Mouse (Mus musculus) heart, adult 2 months (tissue): ENCODE measurements around the gene Pgm5. TPM values are rescaled to one million over a fixed set of nuclear protein-coding genes. Genes with fewer than 3 reads are reported as not detected.

Source experiments
- DNase-seq, 2 experiments: peaks; one replicate each; pipeline ENCODE4 v3.0.0; 2021
- H3K27ac ChIP-seq: fragments of 200-600 bp; 2 replicates; pipeline ENCODE4 v1.8.1; 2022
- H3K27me3 ChIP-seq: fragments of 200-500 bp; 2 replicates; pipeline ENCODE4 v1.6.1; 2012; ENCODE audit warnings: mild to moderate bottlenecking, low read length, inconsistent platforms, mixed read lengths; ENCODE audit not compliant: control insufficient read depth, insufficient read depth
- H3K36me3 ChIP-seq: fragments of 200-500 bp; 2 replicates; pipeline ENCODE4 v1.6.1; 2012; ENCODE audit warnings: low read length, inconsistent platforms; ENCODE audit not compliant: control insufficient read depth, insufficient read depth
- H3K4me1 ChIP-seq: fragments of 200-500 bp; 2 replicates; pipeline ENCODE4 v1.6.1; 2011; ENCODE audit warnings: low read length; ENCODE audit not compliant: control insufficient read depth, insufficient read depth
- H3K4me3 ChIP-seq: fragments of 200-600 bp; 2 replicates; pipeline ENCODE4 v1.8.1; 2022
- H3K79me2 ChIP-seq: fragments of 200-500 bp; replicated peaks from 2 replicates; pipeline ENCODE4 v1.6.1; 2012; ENCODE audit warnings: mild to moderate bottlenecking, inconsistent platforms, low read length, moderate library complexity, mixed read lengths; ENCODE audit not compliant: control insufficient read depth, insufficient read depth
- H3K9ac ChIP-seq: fragments of 200-500 bp; 2 replicates; pipeline ENCODE4 v1.6.1; 2012; ENCODE audit warnings: low read depth, mild to moderate bottlenecking, control low read depth, inconsistent platforms, low read length, mixed read lengths
- CTCF ChIP-seq: fragments of 200-600 bp; IDR thresholded peaks from 2 replicates; pipeline ENCODE4 v1.8.1; 2022; ENCODE audit warnings: antibody characterized with exemption, mild to moderate bottlenecking, moderate library complexity
- EP300 ChIP-seq: fragments of 200-500 bp; IDR thresholded peaks from 2 replicates; pipeline ENCODE4 v1.6.1; 2011; ENCODE audit warnings: low read depth, low read length, control low read depth; ENCODE audit not compliant: insufficient read depth
- POLR2A ChIP-seq: fragments of 200-500 bp; IDR thresholded peaks from 2 replicates; pipeline ENCODE4 v1.6.1; 2011; ENCODE audit warnings: mild to moderate bottlenecking, low read depth, low read length, control low read depth; ENCODE audit not compliant: insufficient read depth
- WGBS: fragments of 180-500 bp; shearing (Covaris S2); methylation state at CpG from one replicate; pipeline ENCODE4 v1.1.7; 2018; 5-methylcytosine and 5-hydroxymethylcytosine counted together
- intact Hi-C: fragments of 180-260 bp; cut with DNase I; formaldehyde crosslinking; loops from one replicate; pipeline ENCODE4 v1.15.1; 2025
- polyA plus RNA-seq: library from polyadenylated mRNA; depleted of rRNA; stranded (reverse); fragments of >200 nt; gene quantifications from 2 replicates; pipeline ENCODE4 v1.2.3, GENCODE M21; 2012
- total RNA-seq, 2 experiments: library from RNA; stranded (reverse); gene quantifications; 2 replicates each; pipeline ENCODE4 v1.2.3; 2021

Gene Pgm5
- total and polyA plus RNA-seq, 3 experiments: 48.6 to 103 (median 93.8) TPM

- intact Hi-C loops: no loop called here
- WGBS: 83% methylated on average over 8 of the region's 8 CpGs
- H3K9ac ChIP-seq: no peak overlapping the region
- H3K27me3 ChIP-seq: no peaks in the 10 kb centered on the region
- peaks cover 2% of the 10 kb centered on the region; the same call in 1 of the 2 replicates for H3K4me1 ChIP-seq
- no peak overlapping the region for H3K4me3 ChIP-seq
- TF ChIP-seq POLR2A: no peak
- TF ChIP-seq EP300: no peak
- TF ChIP-seq CTCF: no peak
- no peak overlapping the region for H3K27ac ChIP-seq
- no peaks in the 10 kb centered on the region for H3K79me2 ChIP-seq
- DNase-seq: no peak
- no peaks in the 10 kb centered on the region for H3K36me3 ChIP-seq
Measured at GRCm38 (mm10) chr19:24650428-24650827, 211.2 kb downstream of the Pgm5 start.

DNA sequence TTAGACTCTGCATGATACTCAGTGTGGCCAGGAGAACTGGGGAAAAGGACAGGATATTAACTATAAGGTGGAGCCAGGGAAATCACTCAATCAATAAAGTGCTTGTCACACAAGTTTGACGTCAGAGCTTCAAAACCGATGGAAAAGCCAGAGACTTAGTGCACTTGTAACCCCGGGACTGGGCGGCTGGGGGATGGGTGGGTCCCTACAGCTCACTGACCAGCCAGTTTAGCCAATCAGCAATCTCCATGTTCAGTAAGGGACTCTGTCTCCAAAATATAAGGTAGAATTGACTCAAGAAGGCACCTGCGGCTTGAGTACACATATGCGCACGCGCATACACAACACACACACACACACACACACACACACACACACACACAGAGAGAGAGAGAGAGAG is 213.6 kb downstream of the Pgm5 start:
- no peaks in the 10 kb centered on the region for H3K79me2 ChIP-seq
- TF ChIP-seq CTCF (no peak), EP300 (no peak), POLR2A (no peak)
- no peak overlapping the region for H3K4me3 ChIP-seq
- DNase-seq: no peak
- WGBS: 85% methylated on average over 8 of the region's 8 CpGs
- intact Hi-C loops: no loop called here
- H3K27me3 ChIP-seq: no peaks in the 10 kb centered on the region
- no peak overlapping the region for H3K9ac ChIP-seq
- H3K4me1 ChIP-seq: no peaks in the 10 kb centered on the region
- no peaks in the 10 kb centered on the region for H3K36me3 ChIP-seq
- H3K27ac ChIP-seq: no peak overlapping the region

DNA sequence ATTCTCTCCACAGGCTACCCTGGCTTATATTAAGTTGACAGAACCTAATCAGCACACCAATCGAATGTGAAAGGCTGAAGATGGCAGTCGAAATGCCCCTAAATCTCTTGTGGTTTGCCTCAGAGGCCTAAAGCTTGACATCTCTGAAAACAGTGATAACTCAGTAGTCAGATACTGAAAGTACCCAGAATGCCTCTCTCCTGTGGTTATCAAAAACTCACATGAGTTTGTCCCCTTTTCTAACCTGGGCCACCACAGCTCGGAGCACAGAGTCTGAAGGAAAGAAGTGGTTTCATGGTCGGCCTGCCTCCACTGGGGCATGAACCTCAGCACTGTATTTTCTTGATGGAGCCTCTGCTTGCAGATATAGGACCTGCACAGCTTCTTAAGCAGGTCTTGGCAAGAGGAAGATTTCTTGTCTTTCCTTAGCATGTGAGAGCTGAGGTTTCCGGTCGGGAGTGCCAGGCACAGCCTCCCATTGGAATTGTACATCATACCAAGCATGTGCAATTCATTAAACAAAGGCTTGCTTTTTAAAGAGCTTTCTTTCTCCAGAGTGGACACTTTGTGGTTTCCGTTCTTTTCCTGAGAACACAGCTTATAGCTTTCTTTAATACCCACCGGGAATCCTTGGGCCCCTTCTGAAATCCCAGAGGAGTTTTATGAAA is 215.4 kb downstream of the Pgm5 start:
- no peak overlapping the region for H3K9ac ChIP-seq
- no peak overlapping the region for H3K27ac ChIP-seq
- no peaks in the 10 kb centered on the region for H3K36me3 ChIP-seq
- H3K79me2 ChIP-seq: no peaks in the 10 kb centered on the region
- H3K4me3 ChIP-seq: no peak overlapping the region
- intact Hi-C loops: no loop called here
- peak in 1 of 2 experiments; percentile 14 for DNase-seq
- no peaks in the 10 kb centered on the region for H3K27me3 ChIP-seq
- no peaks in the 10 kb centered on the region for H3K4me1 ChIP-seq
- TF ChIP-seq POLR2A (no peak), EP300 (no peak), CTCF (no peak)
- WGBS: 74% methylated on average over 8 of the region's 8 CpGs

GRCm38 (mm10) chr19:24644971-24645370 is 216.7 kb downstream of the Pgm5 start:
- Histone ChIP-seq H3K4me1 (no peaks in the 10 kb centered on the region), H3K4me3 (no peak overlapping the region), H3K36me3 (no peaks in the 10 kb centered on the region), H3K27me3 (no peaks in the 10 kb centered on the region), H3K27ac (no peak overlapping the region), H3K9ac (no peak overlapping the region), H3K79me2 (no peaks in the 10 kb centered on the region)
- no peak for TF ChIP-seq POLR2A
- TF ChIP-seq CTCF: no peak
- TF ChIP-seq EP300: no peak
- intact Hi-C loops: no loop called here
- DNase-seq: peak; percentile 21 to 29
- 59% methylated on average over 10 of the region's 10 CpGs for WGBS

DNA sequence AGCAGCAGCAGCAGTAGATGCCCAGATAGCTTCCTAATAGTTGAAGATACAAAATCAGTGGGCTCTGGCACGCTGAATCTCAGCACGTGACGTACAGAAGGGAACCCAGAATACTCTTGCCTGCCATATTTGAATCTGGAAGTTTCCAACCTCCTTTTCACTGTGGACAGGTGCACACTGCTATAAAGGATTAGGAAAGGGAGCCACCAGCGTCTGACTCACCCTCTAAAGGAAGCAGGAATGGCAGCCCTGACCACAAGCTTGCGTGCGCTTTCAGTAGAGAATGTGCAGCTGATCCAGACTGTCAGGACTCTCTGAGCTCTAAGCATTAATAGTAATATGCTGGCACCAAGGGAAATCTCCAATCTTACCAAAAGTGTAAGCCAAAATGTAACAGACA is 220.7 kb downstream of the Pgm5 start:
- TF ChIP-seq POLR2A (no peak), EP300 (no peak), CTCF (no peak)
- WGBS: 87% methylated on average over 6 of the region's 6 CpGs
- Histone ChIP-seq H3K4me1 (no peaks in the 10 kb centered on the region), H3K4me3 (no peak overlapping the region), H3K27me3 (no peaks in the 10 kb centered on the region), H3K27ac (no peak overlapping the region), H3K36me3 (no peaks in the 10 kb centered on the region), H3K9ac (no peak overlapping the region), H3K79me2 (no peaks in the 10 kb centered on the region)
- intact Hi-C loops: no loop called here
- DNase-seq: no peak

DNA sequence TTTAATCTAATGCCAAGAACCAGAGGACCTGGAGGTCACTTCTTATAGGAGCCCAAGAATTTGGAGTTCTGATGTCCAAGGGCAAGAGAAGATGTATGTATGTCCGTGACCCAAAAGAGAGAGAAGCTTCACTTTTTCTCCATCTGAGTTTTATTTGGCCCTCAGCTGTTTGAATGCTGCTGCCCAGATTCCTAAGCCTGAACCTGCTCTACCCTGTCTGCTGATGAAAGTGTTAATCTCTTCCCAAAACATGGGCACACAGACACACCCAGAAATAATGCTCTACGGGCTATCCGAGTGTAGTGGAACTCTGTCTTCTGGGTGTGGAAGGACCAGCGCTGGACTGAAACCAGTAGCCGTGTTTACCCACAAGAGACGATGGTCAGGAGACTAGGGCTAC is 223.7 kb downstream of the Pgm5 start:
- intact Hi-C loops: loop anchor here (5.0 kb wide), 1 partner anchor 69 kb away; no protein-coding TSS in a partner anchor

More for the DNA sequence above, 223.7 kb downstream of the Pgm5 start:
- no peaks in the 10 kb centered on the region for H3K36me3 ChIP-seq
- DNase-seq: no peak
- no peak for TF ChIP-seq POLR2A
- no peak for TF ChIP-seq EP300
- no peak for TF ChIP-seq CTCF
- 89% methylated on average over 6 of the region's 6 CpGs for WGBS
- no peak overlapping the region for H3K4me3 ChIP-seq
- no peaks in the 10 kb centered on the region for H3K79me2 ChIP-seq
- H3K4me1 ChIP-seq: no peaks in the 10 kb centered on the region
- H3K27ac ChIP-seq: no peak overlapping the region
- H3K9ac ChIP-seq: no peak overlapping the region
- no peaks in the 10 kb centered on the region for H3K27me3 ChIP-seq
